Mouse (Mus musculus): ENCODE results near the gene Dusp16. TPM values are rescaled to one million over a fixed set of nuclear protein-coding genes. Genes with fewer than 3 reads are reported as not detected.
"Not testable (repeated sequence)": the region's sequence is repeated elsewhere in the genome, so short reads cannot be mapped to it uniquely, and the experiment has no call there.

The Dusp16 gene
- polyA plus RNA-seq, 1 experiment from 2014 or later = 12.9 TPM

GRCm38 (mm10) chr6:134684354-134684915 is 108.0 kb downstream of the Dusp16 start:
- no peaks in the 10 kb centered on the region for H3K36me3 ChIP-seq
- H3K27me3 ChIP-seq = no peaks in the 10 kb centered on the region
- 79% methylated on average over 6 of the region's 6 CpGs for WGBS
- no peak for ATAC-seq (ENCODE audit: low FRiP score)
- H3K27ac ChIP-seq = no peak overlapping the region
- H3K9me3 ChIP-seq (replicated peaks) = no peaks in the 10 kb centered on the region
- H3K9ac ChIP-seq = no peak overlapping the region
- H3K4me1 ChIP-seq = no peaks in the 10 kb centered on the region
- no peak overlapping the region for H3K4me3 ChIP-seq
- H3K4me2 ChIP-seq (replicated peaks) = no peak overlapping the region

DNA sequence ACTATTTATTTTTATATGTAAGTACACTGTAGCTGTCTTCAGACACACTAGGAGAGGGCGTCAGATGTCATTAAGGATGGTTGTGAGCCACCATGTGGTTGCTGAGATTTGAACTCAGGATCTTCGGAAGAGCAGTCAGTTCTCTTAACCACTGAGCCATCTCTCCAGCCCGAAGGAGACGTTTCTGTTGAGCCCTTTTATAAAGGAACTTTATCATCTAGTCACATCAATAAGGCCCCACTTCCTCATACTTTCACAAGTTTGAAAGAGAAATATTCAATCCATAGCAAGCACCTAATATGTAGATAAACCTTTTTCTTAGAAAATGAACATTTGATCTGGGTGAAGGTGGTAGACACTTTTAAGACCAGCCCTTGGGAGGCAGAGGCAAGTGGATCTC is 113.1 kb downstream of the Dusp16 start:
- not testable (repeated sequence) for H3K4me2 ChIP-seq (replicated peaks); H3K9ac ChIP-seq; H3K4me1 ChIP-seq; H3K27me3 ChIP-seq; ATAC-seq (ENCODE audit: low FRiP score); H3K9me3 ChIP-seq (replicated peaks); H3K4me3 ChIP-seq; H3K36me3 ChIP-seq; H3K27ac ChIP-seq
- WGBS = 90% methylated on average over 4 of the region's 4 CpGs

DNA sequence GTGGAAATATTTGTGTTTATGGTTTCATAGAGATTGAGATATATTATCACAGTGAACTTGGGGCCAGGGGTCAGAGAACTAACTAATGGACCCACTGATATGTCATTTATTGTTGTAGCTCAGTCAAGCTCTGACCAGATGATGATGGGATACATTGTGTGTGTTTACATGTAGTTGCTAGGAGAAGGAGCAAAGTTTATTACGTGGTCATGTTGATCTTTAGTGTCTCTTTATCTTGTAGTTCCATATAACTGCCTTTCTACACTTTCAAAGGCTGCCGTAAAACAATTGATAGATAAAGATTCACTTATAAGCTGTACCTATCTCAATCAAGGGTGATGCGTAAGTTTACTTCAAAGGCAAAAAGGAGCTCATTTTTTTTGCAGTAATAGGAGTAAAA is 114.4 kb downstream of the Dusp16 start:
- Histone ChIP-seq H3K27ac (no peak overlapping the region), H3K9me3 (replicated peaks) (no peaks in the 10 kb centered on the region), H3K4me3 (no peak overlapping the region), H3K36me3 (no peaks in the 10 kb centered on the region), H3K27me3 (no peaks in the 10 kb centered on the region), H3K4me2 (replicated peaks) (no peak overlapping the region), H3K4me1 (no peaks in the 10 kb centered on the region), H3K9ac (no peak overlapping the region)
- WGBS = 80% methylated on average over 3 of the region's 3 CpGs
- ATAC-seq (ENCODE audit: low FRiP score) = no peak

DNA sequence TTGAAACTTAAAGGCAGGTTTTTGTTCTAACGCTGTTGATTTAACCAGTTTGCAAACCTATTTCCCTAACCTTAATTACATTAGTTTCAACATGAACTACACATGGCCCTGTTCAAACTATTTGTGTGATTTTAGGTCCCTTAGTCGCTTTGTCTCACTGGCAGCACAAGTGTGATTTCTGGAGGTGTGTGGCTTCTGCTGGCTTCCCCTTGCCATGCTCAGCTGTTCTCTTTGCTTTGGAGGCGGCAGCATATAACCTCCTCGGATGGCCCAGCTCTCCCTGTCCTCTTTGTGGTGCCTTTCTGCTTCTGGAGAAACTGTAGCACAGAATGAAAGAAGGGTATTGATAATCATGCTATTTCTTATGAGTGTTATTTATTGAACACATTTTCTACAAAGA is 114.9 kb downstream of the Dusp16 start:
- no peak overlapping the region for H3K4me3 ChIP-seq
- no peak for ATAC-seq (ENCODE audit: low FRiP score)
- no peaks in the 10 kb centered on the region for H3K36me3 ChIP-seq
- H3K4me1 ChIP-seq = no peaks in the 10 kb centered on the region
- no peak overlapping the region for H3K4me2 ChIP-seq (replicated peaks)
- H3K9me3 ChIP-seq (replicated peaks) = no peaks in the 10 kb centered on the region
- no peak overlapping the region for H3K27ac ChIP-seq
- no peaks in the 10 kb centered on the region for H3K27me3 ChIP-seq
- H3K9ac ChIP-seq = no peak overlapping the region
- 87% methylated on average over 4 of the region's 4 CpGs for whole genome bisulfite sequencing

DNA sequence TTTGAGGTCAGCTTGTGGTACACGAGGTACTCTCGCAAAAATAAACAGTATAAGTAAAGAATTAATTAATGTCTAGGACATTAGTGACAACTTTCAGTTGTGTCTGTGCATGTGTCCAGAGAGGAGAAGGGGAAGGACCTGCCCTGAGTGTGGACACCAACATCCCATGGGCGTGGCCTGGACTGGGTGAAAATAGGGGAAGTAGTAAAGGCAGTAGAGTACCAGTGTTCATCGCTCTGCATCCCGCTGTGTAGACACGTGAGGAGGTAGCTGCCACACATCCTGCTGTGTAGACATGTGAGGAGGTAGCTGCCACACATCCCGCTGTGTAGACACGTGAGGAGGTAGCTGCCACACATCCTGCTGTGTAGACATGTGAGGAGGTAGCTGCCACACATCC is 118.7 kb downstream of the Dusp16 start:
- not testable (repeated sequence) for H3K9ac ChIP-seq; ATAC-seq (ENCODE audit: low FRiP score)
- WGBS = 82% methylated on average over 8 of the region's 8 CpGs

DNA sequence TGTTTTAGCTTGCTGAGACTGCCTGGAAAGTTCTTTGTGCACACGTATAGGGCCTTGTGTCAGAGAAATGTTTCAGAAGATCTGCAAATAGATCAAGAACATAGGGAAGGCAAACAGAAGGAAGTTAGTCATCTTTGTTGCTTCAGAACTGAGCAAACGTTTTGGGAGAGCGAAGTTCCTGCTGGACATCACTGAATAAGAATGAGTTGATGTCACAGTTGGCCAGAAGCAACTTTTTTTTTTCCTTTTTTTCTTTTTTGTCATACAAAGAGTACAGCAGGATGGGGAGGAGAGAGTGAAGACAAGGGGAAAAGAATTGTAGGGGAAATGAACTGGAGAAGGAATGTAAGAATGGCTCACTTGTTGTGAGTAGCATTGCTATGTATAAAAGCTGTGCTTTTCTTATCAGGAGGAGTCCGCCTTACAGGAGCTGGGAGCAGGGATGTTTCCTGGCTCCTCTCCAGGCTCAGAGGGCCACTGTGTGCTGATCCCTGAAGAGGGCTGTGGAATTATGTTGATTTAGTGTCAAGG is 121.5 kb downstream of the Dusp16 start:
- WGBS = 65% methylated on average over 4 of the region's 4 CpGs

More for the DNA sequence above, 118.7 kb downstream of the Dusp16 start:
- not testable (repeated sequence) for H3K36me3 ChIP-seq; H3K27me3 ChIP-seq; H3K27ac ChIP-seq; H3K9me3 ChIP-seq (replicated peaks); H3K4me1 ChIP-seq; H3K4me3 ChIP-seq; H3K4me2 ChIP-seq (replicated peaks)

GRCm38 (mm10) chr6:134669179-134669865 is 123.1 kb downstream of the Dusp16 start:
- Histone ChIP-seq H3K4me1 (no peaks in the 10 kb centered on the region), H3K4me2 (replicated peaks) (no peak overlapping the region), H3K36me3 (no peaks in the 10 kb centered on the region), H3K9ac (no peak overlapping the region), H3K4me3 (no peak overlapping the region), H3K27me3 (no peaks in the 10 kb centered on the region), H3K27ac (no peak overlapping the region), H3K9me3 (replicated peaks) (no peaks in the 10 kb centered on the region)
- 85% methylated on average over 6 of the region's 6 CpGs for WGBS
- ATAC-seq (ENCODE audit: low FRiP score) = no peak

More for the DNA sequence above, 121.5 kb downstream of the Dusp16 start:
- no peak overlapping the region for H3K4me2 ChIP-seq (replicated peaks)
- H3K36me3 ChIP-seq = no peaks in the 10 kb centered on the region
- H3K27ac ChIP-seq = no peak overlapping the region
- H3K4me1 ChIP-seq = no peaks in the 10 kb centered on the region
- H3K4me3 ChIP-seq = no peak overlapping the region
- no peak overlapping the region for H3K9ac ChIP-seq
- no peak for ATAC-seq (ENCODE audit: low FRiP score)
- H3K27me3 ChIP-seq = no peaks in the 10 kb centered on the region
- H3K9me3 ChIP-seq (replicated peaks) = no peaks in the 10 kb centered on the region

DNA sequence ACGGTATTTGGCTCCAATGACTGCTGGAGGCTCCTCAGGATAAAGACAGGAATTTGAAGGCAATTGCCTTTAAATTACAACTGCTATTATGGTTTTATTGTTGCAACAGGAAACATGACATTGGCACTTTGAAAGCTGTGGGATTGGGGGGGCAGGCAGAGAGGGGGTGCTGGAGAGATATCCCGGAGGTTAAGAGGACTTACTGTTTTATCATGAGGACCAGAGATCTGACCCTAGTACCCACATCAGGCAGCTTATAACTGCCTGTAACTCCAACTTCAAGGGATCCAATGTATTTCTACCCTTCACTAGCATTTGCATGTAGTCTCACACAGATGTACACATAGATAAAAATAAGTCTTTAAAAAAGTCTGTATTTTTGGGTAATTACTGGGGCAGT is 123.9 kb downstream of the Dusp16 start:
- H3K4me3 ChIP-seq = no peak overlapping the region
- no peak for ATAC-seq (ENCODE audit: low FRiP score)
- H3K4me2 ChIP-seq (replicated peaks) = no peak overlapping the region
- H3K9ac ChIP-seq = no peak overlapping the region
- no peaks in the 10 kb centered on the region for H3K4me1 ChIP-seq
- H3K27me3 ChIP-seq = no peaks in the 10 kb centered on the region
- no peak overlapping the region for H3K27ac ChIP-seq
- no peaks in the 10 kb centered on the region for H3K36me3 ChIP-seq
- H3K9me3 ChIP-seq (replicated peaks) = no peaks in the 10 kb centered on the region
- 87% methylated on average over 2 of the region's 2 CpGs for WGBS

DNA sequence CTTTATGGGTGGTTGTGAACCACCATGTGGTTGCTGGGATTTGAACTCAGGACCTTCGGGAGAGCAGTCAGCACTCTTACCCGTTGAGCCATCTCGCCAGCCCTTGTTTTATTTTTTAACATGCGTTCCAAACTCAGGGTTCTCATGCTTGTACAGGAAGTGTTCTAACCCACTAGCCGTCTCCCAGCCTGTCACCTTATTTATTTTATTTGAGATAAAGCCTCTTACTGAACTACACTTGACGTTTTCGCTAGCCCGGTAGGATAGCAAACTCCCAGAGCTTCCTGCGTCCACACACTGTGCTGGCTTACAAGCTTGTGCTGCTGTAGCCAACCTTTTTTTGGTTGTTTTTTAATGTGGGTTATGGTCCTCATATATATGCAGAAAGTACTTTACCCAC is 126.6 kb downstream of the Dusp16 start:
- Histone ChIP-seq H3K9ac (no peak overlapping the region), H3K9me3 (replicated peaks) (no peaks in the 10 kb centered on the region), H3K27me3 (no peaks in the 10 kb centered on the region), H3K4me3 (no peak overlapping the region), H3K4me2 (replicated peaks) (no peak overlapping the region), H3K36me3 (no peaks in the 10 kb centered on the region), H3K4me1 (no peaks in the 10 kb centered on the region), H3K27ac (no peak overlapping the region)
- ATAC-seq (ENCODE audit: low FRiP score) = no peak
- WGBS = 81% methylated on average over 9 of the region's 9 CpGs

Other genes with a start within 250 kb of the Dusp16 start
- 38.2 and 39.2 TPM in 2 replicates for gene Lrp6, start 225.7 kb downstream of the Dusp16 start, polyA plus RNA-seq (2016; fragmentation: Nextera tagmentation; extraction: Ambion mirVana)
- 1.3 and 1.6 TPM in 2 replicates for gene Mansc1, start 160.1 kb downstream of the Dusp16 start, polyA plus RNA-seq (2016; fragmentation: Nextera tagmentation; extraction: Ambion mirVana)
- gene Borcs5, start 153.1 kb downstream of the Dusp16 start, polyA plus RNA-seq (2016; fragmentation: Nextera tagmentation; extraction: Ambion mirVana) = 37.8 and 38.5 TPM in 2 replicates
- 2.8 and 3.0 TPM in 2 replicates for gene Crebl2, start 37.5 kb upstream of the Dusp16 start, polyA plus RNA-seq (2016; fragmentation: Nextera tagmentation; extraction: Ambion mirVana)
- 31.3 and 31.8 TPM in 2 replicates for gene Gpr19, start 106.0 kb upstream of the Dusp16 start, polyA plus RNA-seq (2016; fragmentation: Nextera tagmentation; extraction: Ambion mirVana)
- gene Cdkn1b, start 127.8 kb upstream of the Dusp16 start, polyA plus RNA-seq (2016; fragmentation: Nextera tagmentation; extraction: Ambion mirVana) = 24.9 and 25.7 TPM in 2 replicates
- 4.5 TPM in 2 replicates for gene Apold1, start 189.1 kb upstream of the Dusp16 start, polyA plus RNA-seq (2016; fragmentation: Nextera tagmentation; extraction: Ambion mirVana)
- 84.0 and 87.2 TPM in 2 replicates for gene Ddx47, start 219.0 kb upstream of the Dusp16 start, polyA plus RNA-seq (2016; fragmentation: Nextera tagmentation; extraction: Ambion mirVana)

Measured in hindbrain, embryonic 12.5 days (tissue).